Mouse (Mus musculus) liver, embryonic 16.5 days (tissue): ENCODE results near the gene Enkur. TPM values are rescaled to one million over a fixed set of nuclear protein-coding genes. Genes with fewer than 3 reads are reported as not detected.
A peak's percentile ranks its signal among the peaks of the same experiment; 100 is the strongest.
"Not testable (repeated sequence)": the region's sequence is repeated elsewhere in the genome, so short reads cannot be mapped to it uniquely, and the experiment has no call there.

ENCODE experiments used
- ATAC-seq: fragments of 200-750 bp; cut with Nextera tagmentation; 2 replicates; pipeline ENCODE4 v1.8.0; 2017; ENCODE audit warnings: low read depth, mild to moderate bottlenecking, moderate number of reproducible peaks, moderate library complexity
- H3K27ac ChIP-seq: fragments of 300-500 bp; sonication (generic); 2 replicates; pipeline ENCODE4 v1.5.1; 2014; ENCODE audit warnings: mild to moderate bottlenecking, low read length
- H3K27me3 ChIP-seq: fragments of 300-500 bp; sonication (generic); 2 replicates; pipeline ENCODE4 v1.6.1; 2014; ENCODE audit warnings: low read depth, low read length, mixed read lengths; ENCODE audit not compliant: control insufficient read depth, insufficient read depth
- H3K36me3 ChIP-seq: fragments of 300-500 bp; sonication (generic); 2 replicates; pipeline ENCODE4 v1.6.1; 2014; ENCODE audit warnings: mild to moderate bottlenecking; ENCODE audit not compliant: control insufficient read depth, insufficient read depth
- H3K4me1 ChIP-seq: fragments of 300-500 bp; sonication (generic); 2 replicates; pipeline ENCODE4 v1.6.1; 2014; ENCODE audit warnings: low read depth, low read length, mixed read lengths; ENCODE audit not compliant: control insufficient read depth
- H3K4me2 ChIP-seq: fragments of 300-500 bp; sonication (generic); 2 replicates; pipeline ENCODE4 v1.6.1; 2014; ENCODE audit warnings: low read depth, low read length, mixed read lengths
- H3K4me3 ChIP-seq: fragments of 300-500 bp; sonication (generic); 2 replicates; pipeline ENCODE4 v1.5.1; 2014; ENCODE audit warnings: low read depth, mild to moderate bottlenecking, low read length
- H3K9ac ChIP-seq: fragments of 300-500 bp; sonication (generic); 2 replicates; pipeline ENCODE4 v1.6.1; 2014; ENCODE audit warnings: low read depth, low read length
- H3K9me3 ChIP-seq: fragments of 300-500 bp; sonication (generic); replicated peaks from 2 replicates; pipeline ENCODE4 v1.6.1; 2016; ENCODE audit warnings: low read length; ENCODE audit not compliant: control insufficient read depth
- WGBS: fragments of 180-500 bp; shearing (Covaris S2); extraction: QIAGEN DNeasy Blood & Tissue Kit; methylation state at CpG from one replicate; pipeline ENCODE4 v1.1.7; 2014; ENCODE audit not compliant: insufficient replicate concordance; 5-methylcytosine and 5-hydroxymethylcytosine counted together
- polyA plus RNA-seq: library from polyadenylated mRNA; unstranded; fragments of >200 nt; fragmentation: Nextera tagmentation; extraction: Ambion mirVana; gene quantifications from 2 replicates; pipeline ENCODE4 v1.2.1, GENCODE M21; 2015

Enkur gene
- polyA plus RNA-seq = not detected in 2 replicates

DNA sequence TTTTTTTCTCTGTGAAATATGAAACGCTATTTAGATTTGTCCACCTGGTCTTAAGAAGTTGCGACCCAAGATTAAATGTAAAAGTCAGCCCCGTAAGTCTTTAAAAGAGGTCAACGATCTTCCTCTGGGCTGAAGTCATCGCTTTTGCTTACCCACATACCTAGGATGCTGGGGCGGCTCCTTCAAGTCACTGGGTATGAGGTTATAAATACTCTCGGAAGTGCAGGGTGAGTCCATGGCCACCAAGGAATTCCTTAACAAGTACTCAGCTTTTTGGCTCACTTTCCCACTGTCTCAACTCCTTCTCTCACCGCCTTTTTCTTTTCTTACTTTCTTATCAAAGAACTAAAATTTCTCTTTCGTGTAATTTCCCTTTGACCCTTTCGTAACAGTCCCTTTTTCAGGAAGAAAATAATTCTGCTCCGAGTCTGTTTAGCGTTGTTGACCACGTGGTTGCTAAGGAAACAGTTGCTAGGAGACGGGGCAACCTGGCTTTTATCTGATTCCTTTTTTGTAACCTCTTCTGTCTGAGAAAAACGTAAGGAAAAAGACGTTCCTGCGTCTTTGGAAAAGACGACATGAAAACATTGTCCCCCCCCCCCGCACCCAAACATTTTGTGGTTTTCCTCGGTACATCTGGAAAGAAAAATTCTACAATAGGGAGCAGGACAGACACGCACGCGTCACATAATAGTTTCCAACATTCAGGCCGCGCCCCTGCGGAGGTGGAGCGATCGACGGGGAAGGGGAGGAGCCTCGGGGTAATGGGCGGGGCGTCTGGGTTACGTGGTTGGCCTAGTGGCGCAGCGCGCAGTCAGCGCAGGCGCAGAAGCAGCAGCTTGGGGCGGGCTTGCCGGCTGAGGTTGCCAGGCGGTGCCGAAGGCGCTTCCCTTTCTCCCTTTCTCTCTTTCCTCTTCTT is at the start of gene Enkur, which contains the start of gene Thnsl1:
Enkur (minus strand) TSS at position 454 of the 919 bp plus-strand sequence.
Thnsl1 (plus strand) TSS at position 813 of the 919 bp plus-strand sequence.
- peak within 1 kb of the TSS; percentile 62 for H3K4me3 ChIP-seq
- H3K36me3 ChIP-seq = no peaks in the 10 kb centered on the region
- peak within 1 kb of the TSS; percentile 77 for H3K4me2 ChIP-seq
- ATAC-seq = peak; percentile 98
- no peak within 1 kb of the TSS for H3K27ac ChIP-seq
- 2% methylated on average over 43 of the region's 43 CpGs for WGBS
- peaks cover 9% of the 10 kb centered on the region for H3K4me1 ChIP-seq
- no peaks in the 10 kb centered on the region for H3K9me3 ChIP-seq
- H3K9ac ChIP-seq = peak within 1 kb of the TSS; percentile 47
- H3K27me3 ChIP-seq = no peaks in the 10 kb centered on the region

DNA sequence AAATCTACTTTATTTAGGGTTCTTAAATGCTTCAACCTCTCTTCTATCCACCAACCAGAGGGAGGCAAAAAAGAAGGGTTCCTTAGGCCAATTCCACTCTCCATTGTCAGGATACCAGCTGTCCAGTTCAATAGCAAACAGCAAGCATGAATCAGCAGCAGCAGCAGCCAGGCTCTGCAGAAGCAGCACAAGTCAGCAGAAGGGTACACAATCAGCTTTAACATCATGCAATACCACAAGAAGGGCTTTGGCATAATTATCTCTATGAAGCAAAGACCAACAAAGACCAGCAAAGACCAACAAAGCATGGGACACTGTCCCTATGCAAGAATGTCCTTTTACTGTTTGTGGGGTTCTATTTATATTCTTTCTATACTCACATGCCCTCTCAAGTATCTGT is 49.1 kb upstream of the Enkur start:
- no peak overlapping the region for H3K4me2 ChIP-seq
- ATAC-seq = no peak
- H3K4me1 ChIP-seq = no peaks in the 10 kb centered on the region
- H3K27ac ChIP-seq = no peak overlapping the region
- no peak overlapping the region for H3K9ac ChIP-seq
- no peaks in the 10 kb centered on the region for H3K36me3 ChIP-seq
- H3K4me3 ChIP-seq = no peak overlapping the region
- no peaks in the 10 kb centered on the region for H3K9me3 ChIP-seq
- H3K27me3 ChIP-seq = no peaks in the 10 kb centered on the region

DNA sequence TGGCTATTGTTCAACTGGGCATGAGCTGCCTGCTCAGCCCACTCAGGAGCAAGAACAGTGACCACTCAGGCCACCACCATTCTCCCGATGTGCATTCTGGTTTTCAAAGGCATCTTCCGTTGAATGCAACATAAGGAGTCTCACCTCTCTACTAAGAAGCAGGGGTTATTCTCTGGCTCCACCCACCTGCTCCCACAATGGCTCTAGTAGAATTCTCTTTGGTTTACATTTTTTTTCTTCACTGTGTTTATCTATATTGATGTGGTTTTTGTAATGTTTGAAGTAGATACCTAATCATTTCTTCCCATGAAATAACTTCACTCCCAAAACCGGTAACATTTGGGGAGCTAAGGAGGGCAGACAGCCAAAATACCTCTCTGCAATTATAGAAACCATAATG is 48.5 kb upstream of the Enkur start:
- no peak for ATAC-seq
- Histone ChIP-seq H3K27me3 (no peaks in the 10 kb centered on the region), H3K36me3 (no peaks in the 10 kb centered on the region), H3K4me3 (no peak overlapping the region), H3K27ac (no peak overlapping the region), H3K4me2 (no peak overlapping the region), H3K9ac (no peak overlapping the region), H3K4me1 (no peaks in the 10 kb centered on the region), H3K9me3 (no peaks in the 10 kb centered on the region)
- 58% methylated on average over 3 of the region's 3 CpGs for WGBS

DNA sequence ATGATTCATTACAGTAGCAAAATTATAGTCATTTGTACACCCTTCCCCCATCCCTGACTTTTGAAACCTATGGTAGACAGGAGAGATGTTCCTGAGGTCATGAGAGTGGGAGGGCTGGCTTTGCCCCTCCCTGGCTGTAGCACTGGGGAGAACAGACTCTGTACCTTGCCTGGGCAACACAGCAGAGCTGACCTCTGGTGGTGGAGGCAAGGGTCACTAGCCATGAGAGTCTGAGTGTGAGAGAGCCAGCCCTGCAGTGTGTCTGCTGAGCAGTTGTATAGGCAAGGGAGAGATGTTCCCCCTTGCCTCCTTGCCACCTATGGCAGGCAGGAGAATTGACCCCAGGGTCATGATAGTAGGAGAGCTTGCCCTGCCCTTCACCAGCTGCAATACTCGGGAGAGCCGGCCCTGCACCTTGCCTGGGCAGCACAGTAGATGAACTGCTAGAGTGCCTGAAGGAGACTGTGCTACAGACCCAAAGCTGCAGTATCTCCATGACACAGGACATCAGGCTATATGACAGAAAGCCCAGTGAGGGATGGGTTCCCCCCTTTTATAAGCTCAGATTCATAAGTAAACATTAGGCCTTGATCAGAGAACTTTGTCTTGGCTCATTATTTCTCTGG is 40.4 kb upstream of the Enkur start:
- H3K9ac ChIP-seq = no peak overlapping the region
- H3K36me3 ChIP-seq = no peaks in the 10 kb centered on the region
- H3K9me3 ChIP-seq = no peaks in the 10 kb centered on the region
- H3K4me3 ChIP-seq = no peak overlapping the region
- peak; percentile 99 for ATAC-seq
- H3K4me2 ChIP-seq = no peak overlapping the region
- H3K4me1 ChIP-seq = no peaks in the 10 kb centered on the region
- WGBS = 58% methylated on average over 2 of the region's 2 CpGs
- H3K27me3 ChIP-seq = no peaks in the 10 kb centered on the region
- H3K27ac ChIP-seq = peak overlapping the region; percentile 50; the same call in 1 of the 2 replicates

DNA sequence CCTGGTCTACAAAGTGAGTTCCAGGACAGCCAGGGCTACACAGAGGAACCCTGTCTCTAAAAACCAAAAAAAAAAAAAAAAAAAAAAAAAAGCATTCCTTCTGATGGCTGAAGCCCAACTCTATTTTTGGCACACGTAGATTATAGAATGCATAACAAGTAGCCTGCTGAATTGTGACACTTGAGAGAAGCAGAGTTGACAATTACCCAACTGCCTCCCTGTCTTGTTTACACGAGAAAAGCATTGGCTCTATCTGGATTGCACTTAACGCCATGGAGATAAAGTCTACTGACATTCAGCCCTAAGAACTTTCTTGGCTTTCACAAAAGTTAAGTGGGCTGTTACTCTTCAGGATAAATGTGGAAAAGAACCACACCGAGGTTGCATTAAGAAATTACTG is 39.8 kb upstream of the Enkur start:
- Histone ChIP-seq H3K9me3 (no peaks in the 10 kb centered on the region), H3K36me3 (no peaks in the 10 kb centered on the region), H3K9ac (no peak overlapping the region), H3K4me3 (no peak overlapping the region), H3K27me3 (no peaks in the 10 kb centered on the region), H3K4me1 (no peaks in the 10 kb centered on the region), H3K27ac (peak overlapping the region; percentile 50; the same call in 1 of the 2 replicates), H3K4me2 (no peak overlapping the region)
- peak; percentile 54; the same call in 1 of the 2 replicates for ATAC-seq
- WGBS = 44% methylated on average over 4 of the region's 4 CpGs

DNA sequence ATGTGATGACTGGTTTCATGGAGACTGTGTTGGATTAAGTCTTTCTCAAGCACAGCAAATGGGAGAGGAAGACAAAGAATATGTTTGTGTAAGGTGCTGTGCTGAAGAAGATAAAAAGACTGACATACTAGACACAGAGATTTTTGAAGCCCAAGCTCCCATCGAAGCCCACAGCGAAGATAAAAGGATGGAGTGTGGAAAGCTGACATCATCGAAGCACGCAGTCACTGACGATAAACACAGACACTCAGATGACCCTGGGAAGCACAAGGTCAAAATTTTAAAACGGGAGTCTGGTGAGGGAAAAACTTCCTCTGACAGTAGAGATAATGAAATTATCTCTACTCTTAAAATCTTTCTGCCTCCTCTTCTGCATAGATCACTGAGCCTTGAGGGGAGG is 38.9 kb upstream of the Enkur start:
- H3K4me2 ChIP-seq, ATAC-seq, H3K4me1 ChIP-seq, H3K36me3 ChIP-seq, H3K27me3 ChIP-seq, H3K4me3 ChIP-seq, H3K9me3 ChIP-seq, H3K27ac ChIP-seq, H3K9ac ChIP-seq: not testable (repeated sequence)
- 53% methylated on average over 3 of the region's 6 CpGs for WGBS

DNA sequence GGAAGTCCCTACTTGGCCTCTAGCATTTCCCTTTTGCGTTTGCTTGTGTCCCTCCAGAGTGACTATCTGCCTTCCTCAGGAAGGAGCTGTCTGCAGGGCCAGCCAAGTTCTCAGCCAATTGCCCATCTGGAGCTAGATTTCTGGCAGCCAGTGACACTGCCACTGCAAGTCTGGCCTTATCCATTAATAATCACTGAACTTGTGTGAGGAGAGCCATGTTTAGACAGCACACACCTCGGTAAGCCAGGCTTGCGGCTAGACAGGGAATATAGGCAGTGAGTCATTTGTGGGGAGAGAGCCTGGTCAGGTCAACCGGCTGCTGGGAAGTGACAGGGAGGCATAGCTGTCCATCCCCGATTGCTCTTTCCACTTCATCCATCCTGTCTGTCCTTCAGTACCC is 31.7 kb upstream of the Enkur start:
- 23% methylated on average over 5 of the region's 5 CpGs for WGBS
- no peaks in the 10 kb centered on the region for H3K27me3 ChIP-seq
- H3K4me1 ChIP-seq = peaks cover 6% of the 10 kb centered on the region
- H3K4me2 ChIP-seq = no peak overlapping the region
- no peak for ATAC-seq
- H3K9me3 ChIP-seq = no peaks in the 10 kb centered on the region
- no peak overlapping the region for H3K9ac ChIP-seq
- H3K4me3 ChIP-seq = no peak overlapping the region
- H3K27ac ChIP-seq = no peak overlapping the region
- no peaks in the 10 kb centered on the region for H3K36me3 ChIP-seq

DNA sequence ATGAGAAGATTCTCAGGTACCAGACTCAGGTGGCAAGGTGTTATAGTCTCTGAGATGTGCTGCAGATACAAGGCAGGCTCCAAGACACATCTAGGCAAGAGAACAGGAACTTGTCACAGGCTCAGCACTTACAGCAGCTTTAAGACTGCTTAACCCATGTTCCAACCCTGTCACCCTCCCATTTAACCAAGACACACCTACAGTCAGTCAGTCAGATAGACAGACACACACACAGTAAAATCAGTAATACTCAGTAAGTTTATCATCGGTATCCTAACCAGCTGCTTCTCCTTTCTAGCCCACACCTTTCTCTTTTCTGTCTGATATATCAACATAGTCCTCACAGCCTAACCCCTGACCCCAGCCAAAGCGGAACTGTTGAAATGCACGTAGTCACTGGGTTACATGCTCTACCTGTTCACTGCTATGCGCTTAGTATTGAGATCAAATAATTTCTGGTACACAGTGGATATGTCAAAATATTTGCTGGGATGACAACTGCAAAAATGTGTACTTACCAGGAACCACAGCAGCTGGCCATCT is 30.8 kb upstream of the Enkur start:
- Histone ChIP-seq H3K9ac (no peak overlapping the region), H3K9me3 (no peaks in the 10 kb centered on the region), H3K27ac (no peak overlapping the region), H3K4me2 (no peak overlapping the region), H3K4me3 (no peak overlapping the region), H3K27me3 (no peaks in the 10 kb centered on the region), H3K36me3 (no peaks in the 10 kb centered on the region), H3K4me1 (peaks cover 6% of the 10 kb centered on the region)
- peak; percentile 65 for ATAC-seq
- WGBS = 47% methylated on average over 4 of the region's 4 CpGs
